Mouse (Mus musculus): Measurements from ENCODE around the gene Bbs5. TPM values are rescaled to one million over a fixed set of nuclear protein-coding genes. Genes with fewer than 3 reads are reported as not detected.

Gene Bbs5
- polyA plus RNA-seq (2014; fragmentation: Illumina TruSeq; extraction: RNeasy Lipid Tissue Mini Kit (QIAGEN cat#74804); ENCODE audit: low read depth, low replicate concordance) = 290 TPM

GRCm38 (mm10) chr2:69646726-69647490 is at the start of gene Bbs5:
Gene Bbs5 (plus strand): TSS chr2:69647171.

DNA sequence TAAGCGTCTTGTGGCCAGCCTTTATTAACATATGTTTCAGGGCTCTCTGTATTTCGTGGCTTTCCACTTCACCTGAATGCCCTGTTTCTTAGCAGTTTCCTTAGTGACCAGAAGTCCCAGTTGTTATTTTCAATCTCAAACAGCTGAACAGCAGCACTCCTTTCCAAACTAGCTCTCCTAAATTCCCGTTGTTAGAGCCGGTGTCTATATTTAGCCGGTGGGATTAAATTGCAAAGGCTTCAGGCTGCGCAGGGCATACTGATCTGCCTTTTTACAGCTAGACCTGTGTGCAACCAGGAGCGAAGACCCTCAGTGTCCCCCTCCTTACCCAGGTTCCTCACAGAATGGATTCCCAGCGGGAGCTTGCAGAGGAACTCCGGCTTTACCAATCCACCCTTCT is 22.9 kb downstream of the Bbs5 start, which contains the start of gene Klhl41:
Gene Klhl41, plus strand, starts transcription at position 268 of the 400 bp plus-strand sequence.

GRCm38 (mm10) chr2:69712981-69713625 is 66.1 kb downstream of the Bbs5 start, which contains the start of gene Fastkd1:
Gene Fastkd1 (minus strand): TSS chr2:69713516.

Other genes starting within 250 kb of the Bbs5 start
- gene Lrp2, start 61.1 kb upstream of the Bbs5 start, polyA plus RNA-seq (2014; fragmentation: Illumina TruSeq; extraction: RNeasy Lipid Tissue Mini Kit (QIAGEN cat#74804); ENCODE audit: low read depth, low replicate concordance) = 0.39 TPM
- 7.3 TPM for gene Klhl41, start 22.9 kb downstream of the Bbs5 start, polyA plus RNA-seq (2014; fragmentation: Illumina TruSeq; extraction: RNeasy Lipid Tissue Mini Kit (QIAGEN cat#74804); ENCODE audit: low read depth, low replicate concordance)
- gene Fastkd1, start 66.3 kb downstream of the Bbs5 start, polyA plus RNA-seq (2014; fragmentation: Illumina TruSeq; extraction: RNeasy Lipid Tissue Mini Kit (QIAGEN cat#74804); ENCODE audit: low read depth, low replicate concordance) = 35.7 TPM
- 143 TPM for gene Ppig, start 75.4 kb downstream of the Bbs5 start, polyA plus RNA-seq (2014; fragmentation: Illumina TruSeq; extraction: RNeasy Lipid Tissue Mini Kit (QIAGEN cat#74804); ENCODE audit: low read depth, low replicate concordance)
- 399 TPM for gene Ccdc173, start 142.4 kb downstream of the Bbs5 start, polyA plus RNA-seq (2014; fragmentation: Illumina TruSeq; extraction: RNeasy Lipid Tissue Mini Kit (QIAGEN cat#74804); ENCODE audit: low read depth, low replicate concordance)
- 903 TPM for gene Phospho2, start 142.5 kb downstream of the Bbs5 start, polyA plus RNA-seq (2014; fragmentation: Illumina TruSeq; extraction: RNeasy Lipid Tissue Mini Kit (QIAGEN cat#74804); ENCODE audit: low read depth, low replicate concordance)
- 103 TPM for gene Klhl23, start 174.8 kb downstream of the Bbs5 start, polyA plus RNA-seq (2014; fragmentation: Illumina TruSeq; extraction: RNeasy Lipid Tissue Mini Kit (QIAGEN cat#74804); ENCODE audit: low read depth, low replicate concordance)
- 283 TPM for gene Ssb, start 214.4 kb downstream of the Bbs5 start, polyA plus RNA-seq (2014; fragmentation: Illumina TruSeq; extraction: RNeasy Lipid Tissue Mini Kit (QIAGEN cat#74804); ENCODE audit: low read depth, low replicate concordance)
- gene Mettl5, start 238.4 kb downstream of the Bbs5 start, polyA plus RNA-seq (2014; fragmentation: Illumina TruSeq; extraction: RNeasy Lipid Tissue Mini Kit (QIAGEN cat#74804); ENCODE audit: low read depth, low replicate concordance) = 20.5 TPM